Mouse (Mus musculus) liver, postnatal 0 days (tissue): ENCODE results near the gene Grxcr1. TPM values are rescaled to one million over a fixed set of nuclear protein-coding genes. Genes with fewer than 3 reads are reported as not detected.

ENCODE experiments used
- ATAC-seq: fragments of 200-750 bp; cut with Nextera tagmentation; 2 replicates; pipeline ENCODE4 v1.8.0; 2017; ENCODE audit warnings: mild to moderate bottlenecking, moderate library complexity
- DNase-seq: peaks from one replicate; pipeline ENCODE4 v3.0.0-alpha.2; 2016
- H3K27ac ChIP-seq: fragments of 300-500 bp; sonication (generic); 2 replicates; pipeline ENCODE4 v1.5.1; 2014; ENCODE audit warnings: antibody characterized with exemption, moderate library complexity, mild to moderate bottlenecking, low read depth
- H3K27me3 ChIP-seq: fragments of 300-500 bp; sonication (generic); 2 replicates; pipeline ENCODE4 v1.6.1; 2014; ENCODE audit warnings: low read length, control low read depth, mixed read lengths; ENCODE audit not compliant: insufficient read depth
- H3K36me3 ChIP-seq: fragments of 300-500 bp; sonication (generic); replicated peaks from 2 replicates; pipeline ENCODE4 v1.6.1; 2014; ENCODE audit warnings: mild to moderate bottlenecking, control low read depth, low read length, moderate library complexity, mixed read lengths; ENCODE audit not compliant: insufficient read depth
- H3K4me1 ChIP-seq: fragments of 300-500 bp; sonication (generic); 2 replicates; pipeline ENCODE4 v1.6.1; 2014; ENCODE audit warnings: antibody characterized with exemption, mild to moderate bottlenecking, control low read depth; ENCODE audit not compliant: insufficient read depth
- H3K4me2 ChIP-seq: fragments of 300-500 bp; sonication (generic); 2 replicates; pipeline ENCODE4 v1.6.1; 2014; ENCODE audit warnings: low read depth, mild to moderate bottlenecking, low read length, moderate library complexity, mixed read lengths
- H3K4me3 ChIP-seq: fragments of 300-500 bp; sonication (generic); 2 replicates; pipeline ENCODE4 v1.5.1; 2014; ENCODE audit warnings: low read depth, low read length
- H3K9ac ChIP-seq: fragments of 300-500 bp; sonication (generic); replicated peaks from 2 replicates; pipeline ENCODE4 v1.6.1; 2014; ENCODE audit warnings: mild to moderate bottlenecking, moderate library complexity
- H3K9me3 ChIP-seq: fragments of 300-500 bp; sonication (generic); 2 replicates; pipeline ENCODE4 v1.6.1; 2016; ENCODE audit warnings: mild to moderate bottlenecking, control low read depth, low read length, mixed read lengths
- CTCF ChIP-seq: sonication (generic); IDR thresholded peaks from 2 replicates; pipeline ENCODE4 v1.5.1; 2016; ENCODE audit warnings: antibody characterized with exemption, low read depth
- EP300 ChIP-seq: IDR thresholded peaks from 2 replicates; pipeline ENCODE4 v1.6.1; 2016; ENCODE audit warnings: antibody characterized with exemption, low read depth, mild to moderate bottlenecking
- WGBS: fragments of 180-500 bp; shearing (Covaris S2); extraction: QIAGEN DNeasy Blood & Tissue Kit; methylation state at CpG from one replicate; pipeline ENCODE4 v1.1.7; 2014; ENCODE audit not compliant: insufficient replicate concordance; 5-methylcytosine and 5-hydroxymethylcytosine counted together
- polyA plus RNA-seq: library from polyadenylated mRNA; unstranded; fragments of >200 nt; fragmentation: Nextera tagmentation; extraction: Ambion mirVana; gene quantifications from 2 replicates; pipeline ENCODE4 v1.2.1, GENCODE M21; 2015

Grxcr1 gene
- polyA plus RNA-seq, 1 experiment from 2014 or later: not detected

DNA sequence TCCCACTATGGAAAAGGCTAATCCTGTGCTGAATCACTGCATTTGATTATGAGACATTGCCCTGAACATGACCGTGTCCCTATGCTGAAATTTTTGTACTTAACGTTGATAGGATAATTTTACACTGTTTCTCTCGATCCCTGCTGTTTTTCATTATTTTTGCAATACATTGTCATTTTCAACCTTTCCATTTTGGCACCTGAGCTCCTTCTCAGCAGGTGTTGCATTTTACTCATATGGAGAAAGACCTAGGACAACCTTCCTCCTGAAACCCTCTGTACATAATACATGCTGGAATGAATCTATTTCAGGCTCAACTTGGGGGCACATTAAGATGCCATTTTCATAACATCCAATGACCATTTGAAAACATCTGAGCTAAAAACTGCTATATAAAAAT lies 38.7 kb downstream of the Grxcr1 start:
- Histone ChIP-seq H3K36me3 (no peaks in the 10 kb centered on the region), H3K9me3 (no peaks in the 10 kb centered on the region), H3K4me3 (no peak overlapping the region), H3K27ac (no peak overlapping the region), H3K4me2 (no peak overlapping the region), H3K9ac (no peak overlapping the region), H3K27me3 (no peaks in the 10 kb centered on the region), H3K4me1 (no peaks in the 10 kb centered on the region)
- 74% methylated on average over 3 of the region's 3 CpGs for WGBS
- DNase-seq: no peak
- no peak for TF ChIP-seq EP300
- TF ChIP-seq CTCF: no peak
- no peak for ATAC-seq

DNA sequence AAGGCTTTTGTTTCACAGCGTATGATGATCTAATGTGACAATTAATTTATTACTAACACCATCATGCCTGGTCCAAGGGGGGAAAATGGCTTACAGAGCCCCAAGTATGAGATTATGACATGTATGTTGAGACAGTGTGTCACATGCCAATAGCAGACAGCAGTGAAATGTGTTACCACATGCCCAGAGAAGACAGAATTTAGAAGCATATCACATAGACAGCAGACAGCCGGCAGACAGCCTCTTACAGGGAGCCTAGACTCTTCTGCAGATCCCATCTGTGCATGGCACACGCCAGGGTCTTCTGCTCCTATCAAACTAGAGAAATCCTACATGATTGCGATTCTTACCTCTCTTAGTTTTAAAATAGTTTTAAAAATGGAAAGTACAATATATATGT lies 40.2 kb downstream of the Grxcr1 start:
- no peak overlapping the region for H3K4me3 ChIP-seq
- no peaks in the 10 kb centered on the region for H3K4me1 ChIP-seq
- no peaks in the 10 kb centered on the region for H3K9me3 ChIP-seq
- H3K9ac ChIP-seq: no peak overlapping the region
- DNase-seq (no peak), ATAC-seq (no peak)
- no peaks in the 10 kb centered on the region for H3K27me3 ChIP-seq
- TF ChIP-seq EP300 (no peak), CTCF (no peak)
- WGBS: 81% methylated on average over 4 of the region's 4 CpGs
- no peaks in the 10 kb centered on the region for H3K36me3 ChIP-seq
- no peak overlapping the region for H3K4me2 ChIP-seq
- H3K27ac ChIP-seq: no peak overlapping the region

DNA sequence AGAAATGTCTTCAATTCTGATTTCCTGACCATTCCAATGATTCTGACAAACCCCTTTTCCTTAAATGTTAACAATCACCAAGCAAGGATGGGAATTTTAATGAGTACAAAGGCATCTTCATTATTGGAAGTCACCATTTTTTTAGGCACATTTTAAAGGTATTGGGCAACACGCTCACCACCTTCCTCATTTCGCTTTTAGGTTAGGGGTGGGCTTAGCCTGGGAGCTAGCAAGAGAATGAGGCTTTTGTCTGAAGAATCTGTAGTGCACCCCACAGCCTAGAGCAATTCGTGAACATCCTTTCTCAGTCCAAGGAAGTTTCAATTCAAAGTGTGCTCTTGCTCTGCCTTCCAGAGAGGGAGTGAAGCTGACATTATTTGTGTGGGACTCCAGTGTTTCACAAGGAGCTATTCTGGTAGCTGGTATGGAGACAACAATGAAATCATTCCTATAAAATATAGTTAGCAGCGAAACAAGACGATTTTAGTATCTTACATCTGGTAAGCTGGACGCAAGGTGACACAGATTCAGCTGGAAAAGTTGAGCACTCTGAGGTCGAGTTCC lies 55.0 kb downstream of the Grxcr1 start:
- DNase-seq (no peak), ATAC-seq (no peak)
- Histone ChIP-seq H3K4me2 (no peak overlapping the region), H3K9ac (no peak overlapping the region), H3K9me3 (no peaks in the 10 kb centered on the region), H3K4me1 (no peaks in the 10 kb centered on the region), H3K4me3 (no peak overlapping the region), H3K27me3 (no peaks in the 10 kb centered on the region), H3K36me3 (no peaks in the 10 kb centered on the region), H3K27ac (no peak overlapping the region)
- WGBS: 64% methylated on average over 7 of the region's 7 CpGs
- TF ChIP-seq EP300 (no peak), CTCF (no peak)

DNA sequence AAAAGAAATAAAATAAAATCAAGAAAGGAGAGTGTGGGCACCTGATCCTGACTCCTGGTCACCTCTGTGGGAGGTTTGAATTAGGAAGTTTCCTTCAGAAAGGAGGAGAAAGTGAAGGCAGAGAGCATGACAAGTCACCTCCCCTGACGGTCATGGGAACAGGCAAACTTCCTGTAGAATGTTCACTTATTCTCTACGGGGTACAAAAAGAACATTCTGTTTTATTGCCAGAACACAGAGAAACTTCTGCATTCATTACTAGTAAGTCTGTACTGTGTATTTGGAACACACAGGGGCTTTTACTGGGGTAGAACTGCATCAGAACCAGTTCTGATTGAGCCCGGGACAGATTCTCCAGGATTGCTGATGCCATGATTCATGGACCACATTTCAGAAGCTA lies 55.5 kb downstream of the Grxcr1 start:
- WGBS: 57% methylated on average over 3 of the region's 3 CpGs
- no peak overlapping the region for H3K9ac ChIP-seq
- H3K27ac ChIP-seq: no peak overlapping the region
- no peaks in the 10 kb centered on the region for H3K27me3 ChIP-seq
- no peak for TF ChIP-seq EP300
- TF ChIP-seq CTCF: no peak
- no peak overlapping the region for H3K4me3 ChIP-seq
- ATAC-seq: no peak
- H3K4me2 ChIP-seq: no peak overlapping the region
- H3K36me3 ChIP-seq: no peaks in the 10 kb centered on the region
- no peaks in the 10 kb centered on the region for H3K4me1 ChIP-seq
- DNase-seq: no peak
- H3K9me3 ChIP-seq: no peaks in the 10 kb centered on the region

DNA sequence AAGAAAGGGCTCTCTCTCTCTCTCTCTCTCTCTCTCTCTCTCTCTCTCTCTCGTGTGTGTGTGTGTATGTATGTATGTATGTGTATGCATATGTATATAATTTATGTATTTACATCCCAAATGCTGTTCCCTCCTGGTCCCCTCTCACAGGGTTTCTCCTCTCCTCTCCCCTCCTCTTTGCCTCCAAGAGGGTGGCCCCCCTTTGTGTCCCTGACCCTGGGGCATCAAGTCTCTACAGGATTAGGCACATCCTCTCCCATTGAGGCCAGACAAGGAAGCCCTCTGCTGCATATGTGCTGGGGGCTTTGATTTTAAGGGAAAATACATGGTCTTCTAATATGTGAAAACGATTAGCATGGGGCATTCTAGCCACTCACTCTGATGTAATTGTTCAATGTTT lies 61.5 kb downstream of the Grxcr1 start:
- Histone ChIP-seq H3K27ac (no peak overlapping the region), H3K9me3 (no peaks in the 10 kb centered on the region), H3K4me2 (no peak overlapping the region), H3K36me3 (no peaks in the 10 kb centered on the region), H3K4me1 (no peaks in the 10 kb centered on the region), H3K9ac (no peak overlapping the region), H3K4me3 (no peak overlapping the region), H3K27me3 (no peaks in the 10 kb centered on the region)
- ATAC-seq (no peak), DNase-seq (no peak)
- no peak for TF ChIP-seq CTCF
- no peak for TF ChIP-seq EP300
- WGBS: 57% methylated on average over 2 of the region's 2 CpGs

DNA sequence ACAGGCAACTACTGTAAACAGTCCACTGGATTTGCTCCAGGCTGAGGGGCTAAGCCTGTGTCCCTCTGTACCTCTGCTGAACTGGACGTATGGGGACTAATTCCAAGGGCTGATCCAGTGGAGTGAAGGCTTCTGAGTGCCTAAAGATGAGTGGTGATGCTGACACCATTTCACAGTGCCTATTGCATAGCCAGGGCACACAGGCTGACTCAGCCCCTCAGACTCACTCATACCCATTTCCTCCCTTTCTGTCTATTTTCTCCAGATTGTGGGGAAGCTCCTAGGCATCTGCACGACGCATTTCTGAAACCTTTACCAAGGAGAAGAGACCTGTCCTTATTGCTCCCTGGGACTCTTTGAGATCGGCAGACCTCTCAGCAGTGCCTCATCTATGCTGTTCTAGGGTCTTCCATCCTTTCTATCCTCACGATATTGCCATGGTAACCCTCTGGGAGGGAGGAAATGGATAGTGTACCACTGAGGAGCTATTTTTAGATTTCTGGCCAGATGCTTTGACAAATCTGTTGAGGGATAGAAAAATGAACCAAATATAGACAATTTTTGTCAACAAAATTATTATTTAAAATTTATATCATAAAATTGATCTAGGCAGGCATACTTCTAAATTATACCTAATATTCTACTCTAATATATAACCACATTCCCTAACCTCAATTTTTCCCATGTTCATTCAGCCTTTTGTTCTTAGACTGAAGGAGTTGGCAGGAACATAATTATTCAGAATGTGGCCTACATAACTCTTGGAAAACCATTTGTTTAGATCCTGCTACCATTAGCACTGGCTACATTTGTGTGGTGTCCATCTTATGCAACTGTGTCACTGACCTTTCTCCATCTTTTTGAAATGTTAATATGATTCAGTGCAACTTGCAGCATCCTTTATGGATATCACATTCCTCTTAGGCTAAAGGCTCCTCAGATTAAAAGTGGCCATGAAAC lies 66.3 kb downstream of the Grxcr1 start:
- Histone ChIP-seq H3K4me1 (no peaks in the 10 kb centered on the region), H3K27me3 (no peaks in the 10 kb centered on the region), H3K27ac (no peak overlapping the region), H3K4me2 (no peak overlapping the region), H3K9ac (no peak overlapping the region), H3K4me3 (no peak overlapping the region), H3K9me3 (no peaks in the 10 kb centered on the region), H3K36me3 (no peaks in the 10 kb centered on the region)
- no peak for TF ChIP-seq CTCF
- TF ChIP-seq EP300: no peak
- ATAC-seq: no peak
- DNase-seq: no peak
- 71% methylated on average over 5 of the region's 5 CpGs for WGBS
